Mouse (Mus musculus) embryonic stem cell, embryonic (primary cell): ENCODE results near the gene Ndfip2.

Experiments used
- CTCF ChIA-PET, 4 experiments: fragments of 300-600 bp in 2 of 4; fragments of 350-600 bp in 2 of 4; sonication (Branson Sonifier 250); formaldehyde crosslinking; loops; one replicate each; lab custom pipeline; 2022; ENCODE audit warnings: inconsistent platforms in 2 of 4; lab: Charles Lee
- POLR2A ChIA-PET, 4 experiments: fragments of 300-600 bp in 2 of 4; fragments of 350-600 bp in 2 of 4; sonication (Branson Sonifier 250); formaldehyde crosslinking; loops; one replicate each; lab custom pipeline; 2022; ENCODE audit warnings: antibody characterized with exemption in 4 of 4, inconsistent platforms in 1 of 4; lab: Charles Lee

Ndfip2 gene

GRCm38 (mm10) chr14:105258379-105259034 is at the start of gene Ndfip2:
Gene Ndfip2, plus strand, starts transcription at chr14:105258573.
- CTCF ChIA-PET, result interaction anchor here in 1 of 4 experiments (0.7 to 1.2 kb wide), 2 partner anchors 60 to 1648 kb away, joined by 3 to 4 read pairs; no protein-coding TSS in a partner anchor
- POLR2A ChIA-PET, result interaction anchor here (0.6 to 1.8 kb wide), 23 partner anchors 8 to 627 kb away, joined by 3 to 8 read pairs (median 4); partner anchors contain the start of gene Rbm26 (in 3 of the 4)

GRCm38 (mm10) chr14:105219525-105220376 is 38.6 kb upstream of the Ndfip2 start:
- POLR2A ChIA-PET, result no interaction called here
- CTCF ChIA-PET, result no interaction called here

DNA sequence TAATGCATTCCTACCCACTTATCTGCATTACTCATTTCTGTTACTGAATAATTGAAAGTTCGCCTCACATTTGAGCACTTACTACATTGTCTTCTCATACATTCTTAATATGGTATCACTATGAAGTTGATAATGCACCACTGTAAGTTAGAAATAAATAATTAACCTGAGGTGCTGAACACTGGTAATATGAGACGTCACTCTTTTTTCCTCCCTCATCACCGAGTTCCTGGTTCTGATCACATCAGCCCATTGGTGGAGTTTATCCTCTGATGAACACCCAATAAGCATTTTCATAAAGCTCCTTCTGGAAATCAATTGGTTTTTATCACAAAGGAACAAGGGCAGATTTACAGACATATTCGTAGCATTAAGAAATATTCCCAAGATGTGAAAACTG is 36.1 kb upstream of the Ndfip2 start:
- CTCF ChIA-PET, result no interaction called here
- POLR2A ChIA-PET, result interaction anchor here in 1 of 4 experiments (1.9 kb wide), 1 partner anchor 10 kb away, joined by 3 read pairs; no protein-coding TSS in a partner anchor

- ChIA-PET POLR2A (no interaction called here), CTCF (interaction anchor here in 1 of 4 experiments (0.5 to 1.0 kb wide), 3 partner anchors 12 to 75 kb away, joined by 3 to 4 read pairs (median 3); no protein-coding TSS in a partner anchor)
These were observed 32.6 kb upstream of the Ndfip2 start for GRCm38 (mm10) chr14:105225790-105226189.

DNA sequence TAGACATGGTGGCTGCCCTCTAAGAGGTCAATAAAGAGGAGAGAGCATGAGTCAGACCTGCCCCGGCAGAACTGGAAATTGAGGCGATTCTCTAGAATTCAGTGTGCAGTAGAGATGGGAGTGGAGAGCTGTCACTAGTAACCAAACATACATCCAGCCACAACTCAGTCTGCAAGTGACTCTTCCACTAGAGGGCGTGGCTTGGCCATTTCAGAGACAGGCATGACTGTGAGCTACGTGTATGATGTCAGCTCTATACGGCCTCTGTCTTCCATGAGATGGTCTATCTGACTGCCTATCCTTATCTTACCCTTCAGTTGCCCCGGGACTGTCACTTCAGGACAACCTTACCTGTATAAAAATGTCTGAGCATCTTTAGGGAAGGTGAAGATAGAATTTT is 26.0 kb upstream of the Ndfip2 start:
- ChIA-PET POLR2A (interaction anchor here in 2 of 4 experiments (0.7 to 1.3 kb wide), 3 partner anchors 10 to 665 kb away, joined by 3 to 4 read pairs (median 3); no protein-coding TSS in a partner anchor), CTCF (interaction anchor here (0.5 to 1.0 kb wide), 9 partner anchors 11 to 1260 kb away, joined by 3 to 11 read pairs (median 4); no protein-coding TSS in a partner anchor)

- CTCF ChIA-PET, result interaction anchor here in 1 of 4 experiments (0.5 kb wide), 1 partner anchor 47 kb away, joined by 3 read pairs; no protein-coding TSS in a partner anchor
- POLR2A ChIA-PET, result no interaction called here
These were observed 21.8 kb upstream of the Ndfip2 start for GRCm38 (mm10) chr14:105236596-105236995.

- POLR2A ChIA-PET, result interaction anchor here in 1 of 4 experiments (1.0 kb wide), 1 partner anchor 59 kb away, joined by 3 read pairs; no protein-coding TSS in a partner anchor
- CTCF ChIA-PET, result interaction anchor here in 1 of 4 experiments (1.2 kb wide), 1 partner anchor 12 kb away, joined by 3 read pairs; no protein-coding TSS in a partner anchor
These were observed 20.6 kb upstream of the Ndfip2 start for GRCm38 (mm10) chr14:105237736-105238135.

GRCm38 (mm10) chr14:105238450-105239038 is 19.8 kb upstream of the Ndfip2 start:
- ChIA-PET POLR2A (interaction anchor here in 1 of 4 experiments (1.0 kb wide), 1 partner anchor 60 kb away, joined by 3 read pairs; no protein-coding TSS in a partner anchor), CTCF (no interaction called here)

DNA sequence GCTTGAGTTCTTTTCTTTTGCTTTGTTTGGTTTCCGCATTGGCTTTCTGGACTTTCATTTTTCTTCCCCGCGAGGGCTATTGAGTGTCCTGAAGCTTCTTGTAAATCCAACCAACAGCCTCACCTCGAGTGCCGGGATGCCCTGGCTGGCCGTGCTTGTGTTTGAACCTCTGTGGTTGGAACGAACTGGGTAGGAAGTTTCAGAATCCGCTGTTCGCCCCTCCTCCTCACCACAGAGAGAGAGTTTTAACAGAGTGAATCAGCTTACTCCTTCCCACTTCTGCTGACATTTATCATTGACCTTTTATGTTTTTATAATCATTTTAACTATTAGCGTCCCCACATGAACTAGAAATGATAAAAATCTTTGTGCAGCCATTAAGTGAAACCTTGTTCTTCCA is 18.3 kb upstream of the Ndfip2 start:
- POLR2A ChIA-PET, result no interaction called here
- CTCF ChIA-PET, result no interaction called here

GRCm38 (mm10) chr14:105243805-105244443 is 14.4 kb upstream of the Ndfip2 start:
- ChIA-PET POLR2A (interaction anchor here in 1 of 4 experiments (1.1 kb wide), 1 partner anchor 45 kb away, joined by 6 read pairs; no protein-coding TSS in a partner anchor), CTCF (interaction anchor here in 2 of 4 experiments (0.6 to 1.6 kb wide), 2 partner anchors 11 to 32 kb away, joined by 3 to 4 read pairs; no protein-coding TSS in a partner anchor)

GRCm38 (mm10) chr14:105251038-105251437 is 7.3 kb upstream of the Ndfip2 start:
- POLR2A ChIA-PET, result interaction anchor here in 1 of 4 experiments (0.6 kb wide), 1 partner anchor 153 kb away, joined by 3 read pairs; no protein-coding TSS in a partner anchor
- CTCF ChIA-PET, result interaction anchor here in 1 of 4 experiments (0.6 kb wide), 2 partner anchors 10 to 41 kb away, joined by 3 to 4 read pairs; no protein-coding TSS in a partner anchor

DNA sequence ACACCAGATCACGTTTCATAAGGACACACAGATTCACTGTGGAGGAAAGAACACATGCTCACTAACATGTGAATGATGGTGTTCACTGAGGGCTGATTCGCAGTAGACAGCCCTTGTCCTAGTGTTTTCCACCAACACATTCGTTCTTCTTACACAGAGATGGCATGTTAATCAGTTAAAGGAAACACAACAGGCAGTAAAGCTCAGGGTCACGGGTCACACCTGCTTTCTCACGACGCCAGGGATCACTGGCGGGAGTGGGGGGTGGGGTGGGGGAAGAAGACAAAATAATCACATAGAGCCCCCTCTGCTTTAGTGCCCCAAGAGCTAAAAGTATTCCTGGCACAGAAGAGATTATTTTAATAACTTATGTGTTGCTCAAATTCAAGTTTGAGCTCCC is 5.1 kb upstream of the Ndfip2 start:
- CTCF ChIA-PET, result no interaction called here
- POLR2A ChIA-PET, result interaction anchor here in 1 of 4 experiments (0.6 kb wide), 1 partner anchor 67 kb away, joined by 3 read pairs; no protein-coding TSS in a partner anchor

DNA sequence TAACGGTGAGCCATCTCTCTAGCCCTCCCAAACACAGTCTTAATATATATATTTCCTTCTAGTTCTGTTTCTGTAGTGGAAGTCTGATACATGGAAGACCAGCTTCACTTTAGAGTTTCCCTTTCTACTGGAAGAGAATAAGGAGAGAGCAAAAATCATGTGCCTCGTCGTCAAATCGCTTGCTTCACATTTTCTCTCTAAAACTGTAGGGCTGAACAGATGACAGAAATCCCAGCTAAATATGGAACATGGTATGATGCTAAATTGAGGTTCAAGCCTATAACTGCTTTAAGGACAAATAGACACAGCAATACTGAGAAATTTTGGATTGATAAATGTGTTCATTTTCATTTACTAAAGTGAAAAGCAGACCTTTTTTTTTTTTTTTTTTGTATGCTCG is 4.0 kb upstream of the Ndfip2 start:
- CTCF ChIA-PET, result no interaction called here
- POLR2A ChIA-PET, result interaction anchor here in 2 of 4 experiments (0.6 to 0.7 kb wide), 2 partner anchors 81 to 109 kb away, joined by 3 to 7 read pairs; no protein-coding TSS in a partner anchor

GRCm38 (mm10) chr14:105255620-105256019 is 2.8 kb upstream of the Ndfip2 start:
- ChIA-PET POLR2A (no interaction called here), CTCF (interaction anchor here in 1 of 4 experiments (0.5 kb wide), 1 partner anchor 1139 kb away, joined by 4 read pairs; no protein-coding TSS in a partner anchor)

DNA sequence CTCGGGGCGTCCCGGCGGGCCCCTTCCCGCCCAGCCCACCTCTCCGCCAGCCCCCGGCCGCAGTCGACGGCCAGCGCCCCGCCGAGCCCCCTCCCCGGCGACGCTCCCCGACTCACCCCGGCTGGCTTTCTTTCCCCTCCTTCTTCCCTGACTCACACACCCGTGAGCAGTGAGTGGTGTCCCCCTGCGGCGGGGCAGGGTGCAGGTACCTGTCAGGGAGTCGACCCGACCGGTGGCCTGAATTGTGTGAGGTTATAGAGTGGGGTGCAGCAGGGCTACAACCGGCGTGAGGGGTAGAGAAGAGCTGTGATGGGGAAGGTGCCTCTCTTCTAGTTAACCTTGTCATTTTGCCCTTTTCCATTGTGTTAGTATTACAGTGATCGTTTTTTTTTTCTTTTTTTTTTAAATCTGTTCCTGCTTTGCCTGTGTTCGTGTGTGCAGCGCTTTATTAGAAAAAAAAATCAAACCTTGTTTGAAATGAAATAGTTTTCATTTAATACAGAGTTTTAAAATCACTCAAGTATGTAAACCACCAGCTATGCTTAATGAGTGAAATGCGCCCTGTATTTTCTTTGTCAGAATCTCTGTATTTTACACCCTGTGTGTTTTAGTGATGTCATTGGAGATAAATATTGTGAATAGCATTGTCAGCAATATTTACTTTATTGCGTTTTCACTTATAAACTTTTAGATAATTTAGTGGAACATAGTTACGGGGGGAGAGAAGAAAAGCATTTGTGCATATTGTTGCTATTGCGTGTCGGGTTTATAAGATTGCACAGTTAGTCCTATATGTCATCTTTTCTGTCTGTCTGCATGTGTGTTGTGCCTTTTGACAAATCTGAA is 885 bp downstream of the Ndfip2 start:
- ChIA-PET POLR2A (interaction anchor here (0.7 to 1.8 kb wide), 19 partner anchors 7 to 626 kb away, joined by 3 to 6 read pairs (median 4); partner anchors contain the start of gene Rbm26 (in 2 of the 4)), CTCF (interaction anchor here in 2 of 4 experiments (0.7 to 1.2 kb wide), 3 partner anchors 47 to 1649 kb away, joined by 3 to 4 read pairs (median 3); no protein-coding TSS in a partner anchor)

DNA sequence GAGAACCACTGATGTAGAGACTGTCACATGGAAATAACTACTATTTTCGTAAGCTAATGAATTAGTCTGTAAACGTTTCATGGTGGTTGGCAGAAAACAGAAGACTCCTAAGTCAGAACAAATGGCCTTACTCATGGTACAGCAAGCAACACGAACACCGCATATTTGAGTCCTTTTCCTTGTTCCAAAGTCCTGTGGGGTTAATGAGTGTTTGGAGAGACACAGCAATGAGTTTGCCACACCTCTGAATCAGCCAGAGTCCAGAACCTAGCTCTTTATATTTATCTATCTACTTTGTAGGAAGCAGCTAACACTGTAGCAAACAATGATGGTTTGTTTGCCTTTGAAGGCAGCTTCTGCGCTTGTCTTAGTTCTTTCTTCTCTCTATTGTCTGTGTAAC is 4.5 kb downstream of the Ndfip2 start:
- ChIA-PET POLR2A (interaction anchor here in 1 of 4 experiments (0.6 kb wide), 1 partner anchor 658 kb away, joined by 3 read pairs; no protein-coding TSS in a partner anchor), CTCF (no interaction called here)
